Mouse (Mus musculus) C2C12 (cell line): ENCODE measurements at regions not wholly inside any gene's neighbourhood (a gene's known extent, or its start where the extent isn't known, plus 50 kb on each side); places are given as distances from the start of the nearest gene placed in this dataset.

Experiments used
- CTCF ChIP-seq: IDR thresholded peaks from one replicate; pipeline ENCODE4 v1.5.1; 2011; ENCODE audit not compliant: control insufficient read depth, insufficient read depth, insufficient read length
- MAX ChIP-seq: IDR thresholded peaks from one replicate; pipeline ENCODE4 v1.6.1; 2011; ENCODE audit warnings: mild to moderate bottlenecking, control low read depth
- MYOG ChIP-seq: IDR thresholded peaks from one replicate; pipeline ENCODE4 v1.6.1; 2011; ENCODE audit not compliant: control insufficient read depth, insufficient read length; ENCODE audit errors: extremely low read depth
- USF1 ChIP-seq: IDR thresholded peaks from one replicate; pipeline ENCODE4 v1.6.1; 2011; ENCODE audit warnings: low read depth, mild to moderate bottlenecking, control low read depth, moderate library complexity

DNA sequence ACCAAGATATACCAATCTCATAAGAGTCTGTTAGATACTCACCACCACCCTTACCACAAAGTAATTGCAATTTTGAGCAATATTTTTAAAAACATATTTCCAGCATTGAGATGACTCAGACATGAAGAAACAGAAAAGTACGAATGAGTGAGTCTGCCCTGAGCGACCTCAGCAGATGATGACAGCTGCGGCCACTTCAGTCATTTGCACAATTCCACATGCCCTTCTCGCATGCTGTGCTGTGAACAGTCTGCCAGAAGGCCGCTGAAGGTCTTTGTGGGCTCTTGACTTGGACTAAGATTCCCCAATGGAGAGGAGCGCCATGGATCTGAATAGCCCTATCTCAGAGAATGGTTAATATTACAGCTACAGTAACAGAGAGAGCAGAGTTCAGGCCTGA lies 575.3 kb downstream of the Synb start:
- TF ChIP-seq MYOG (no peak), CTCF (no peak), USF1 (no peak), MAX (no peak)
